Mouse (Mus musculus) mature B cell (primary cell): ENCODE data around the gene Rhox4c.
"Not testable (repeated sequence)": the region's sequence is repeated elsewhere in the genome, so short reads cannot be mapped to it uniquely, and the experiment has no call there.

Experiments used
- in situ Hi-C: fragments of 300-500 bp; cut with MboI; formaldehyde crosslinking; loops from 2 replicates; pipeline ENCODE4 v1.14.3; 2019

Rhox4c gene

DNA sequence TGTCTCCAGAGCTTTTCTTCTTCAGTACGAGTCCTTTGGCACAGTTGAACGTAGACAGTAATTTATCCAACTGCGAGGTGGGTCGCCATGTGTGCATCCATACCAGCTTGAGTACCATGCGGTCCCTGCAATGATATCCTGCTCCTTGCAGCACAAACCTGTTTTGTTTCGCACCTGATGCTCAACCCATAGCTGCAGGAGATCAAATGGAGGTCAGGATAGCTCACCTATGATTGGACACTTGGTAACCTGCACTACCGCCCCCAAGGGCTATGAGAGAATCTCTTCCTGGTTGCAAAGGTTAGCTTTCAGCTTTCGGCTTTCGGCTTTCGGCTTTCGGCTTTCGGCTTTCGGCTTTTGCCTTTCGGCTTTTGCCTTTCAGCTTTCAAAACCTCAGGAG is at the start of gene Rhox4c:
TSS of gene Rhox4c (plus strand) at position 301 of the 400 bp plus-strand sequence.
- in situ Hi-C loops = not testable (repeated sequence)

DNA sequence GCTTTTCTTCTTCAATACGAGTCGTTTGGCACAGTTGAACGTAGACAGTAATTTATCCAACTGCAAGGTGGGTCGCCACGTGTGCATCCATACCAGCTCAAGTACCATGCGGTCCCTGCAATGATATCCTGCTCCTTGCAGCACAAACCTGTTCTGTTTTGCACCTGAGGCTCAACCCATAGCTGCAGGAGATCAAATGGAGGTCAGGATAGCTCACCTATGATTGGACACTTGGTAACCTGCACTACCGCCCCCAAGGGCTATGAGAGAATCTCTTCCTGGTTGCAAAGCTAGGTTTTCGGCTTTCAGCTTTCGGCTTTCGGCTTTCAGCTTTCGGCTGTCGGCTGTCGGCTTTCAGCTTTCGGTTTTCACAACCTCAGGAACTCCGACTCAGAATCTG is 47.9 kb upstream of the Rhox4c start, which contains the start of gene Rhox4b:
TSS of gene Rhox4b (plus strand) at position 301 of the 400 bp plus-strand sequence.
- in situ Hi-C loops = not testable (repeated sequence)

DNA sequence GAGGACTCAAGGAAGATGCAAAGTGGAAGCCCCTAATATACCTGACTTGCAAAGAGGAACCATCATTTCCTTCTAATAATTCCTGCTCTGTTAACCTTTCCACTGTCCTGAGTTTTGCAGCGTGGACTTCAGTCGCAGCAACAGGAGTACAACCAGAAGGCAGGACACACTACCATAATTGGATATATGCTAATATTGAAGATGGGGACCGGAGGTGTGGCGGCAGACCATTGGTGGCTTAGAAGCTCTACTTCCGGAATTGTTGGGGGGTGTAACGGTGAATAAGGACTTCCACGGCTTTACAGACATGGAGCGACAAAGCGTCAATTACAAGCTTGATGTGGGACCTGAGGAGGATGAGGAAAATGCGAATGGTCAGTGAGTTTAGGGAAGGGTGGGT is 26.8 kb upstream of the Rhox4c start, which contains the start of gene Rhox2c:
TSS of gene Rhox2c (plus strand) at position 301 of the 400 bp plus-strand sequence.
- in situ Hi-C loops = not testable (repeated sequence)

- in situ Hi-C loops = not testable (repeated sequence)
These were observed 21.9 kb upstream of the Rhox4c start, which contains the start of gene Rhox3c for GRCm38 (mm10) chrX:37458285-37458684. TSS of gene Rhox3c (plus strand) at chrX:37458585.

GRCm38 (mm10) chrX:37514059-37514458 is 33.9 kb downstream of the Rhox4c start, which contains the start of gene Rhox4d:
TSS of gene Rhox4d (plus strand) at chrX:37514359.
- in situ Hi-C loops = not testable (repeated sequence)

GRCm38 (mm10) chrX:37530152-37530551 is 50.0 kb downstream of the Rhox4c start, which contains the start of gene Rhox2e:
TSS of gene Rhox2e (plus strand) at chrX:37530452.
- in situ Hi-C loops = not testable (repeated sequence)
